Mouse (Mus musculus): ENCODE data around the gene Mecom. TPM values are rescaled to one million over a fixed set of nuclear protein-coding genes. Genes with fewer than 3 reads are reported as not detected.
A peak's percentile ranks its signal among the peaks of the same experiment; 100 is the strongest.

Gene Mecom
- polyA plus RNA-seq, 1 experiment from 2014 or later: 22.4 TPM

DNA sequence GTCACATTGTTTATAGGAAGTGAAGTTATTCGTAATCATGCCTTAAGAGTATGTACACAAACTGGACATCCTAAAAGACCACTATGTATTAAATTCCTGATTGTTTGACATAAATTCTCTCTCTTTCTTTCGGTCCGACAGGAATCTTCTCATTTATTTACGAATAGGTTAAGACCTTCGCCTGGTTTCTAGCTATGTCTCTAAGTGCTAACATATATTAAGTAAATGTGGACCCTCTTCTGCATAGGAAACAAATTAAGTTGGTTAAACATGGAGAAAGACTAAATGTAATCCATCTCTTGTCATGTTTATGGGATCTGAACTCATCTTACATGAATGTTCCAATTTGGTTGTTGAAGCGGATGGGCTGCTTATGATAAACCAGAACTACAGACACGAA lies 487.8 kb downstream of the Mecom start:
- Histone ChIP-seq H3K27me3 (replicated peaks; ENCODE audit: insufficient read depth, low read length) (no peaks in the 10 kb centered on the region), H3K4me3 (ENCODE audit: low read depth, low read length) (no peak overlapping the region), H3K36me3 (ENCODE audit: insufficient read depth, low read length) (no peaks in the 10 kb centered on the region), H3K9ac (replicated peaks; ENCODE audit: low read depth) (no peak overlapping the region), H3K4me1 (ENCODE audit: insufficient read depth, low read depth, low read length) (no peaks in the 10 kb centered on the region), H3K27ac (ENCODE audit: low read length) (no peak overlapping the region), H3K4me2 (replicated peaks; ENCODE audit: low read depth, low read length) (no peak overlapping the region), H3K9me3 (ENCODE audit: low read length) (no peaks in the 10 kb centered on the region)
- 73% methylated on average over 7 of the region's 7 CpGs for whole genome bisulfite sequencing
- DNase-seq (ENCODE audit: low spot score) (no peak), ATAC-seq (no peak)
- TF ChIP-seq EP300 (IDR thresholded peaks at IDR 0.05): no peak
- TF ChIP-seq CTCF (IDR thresholded peaks at IDR 0.05): no peak

DNA sequence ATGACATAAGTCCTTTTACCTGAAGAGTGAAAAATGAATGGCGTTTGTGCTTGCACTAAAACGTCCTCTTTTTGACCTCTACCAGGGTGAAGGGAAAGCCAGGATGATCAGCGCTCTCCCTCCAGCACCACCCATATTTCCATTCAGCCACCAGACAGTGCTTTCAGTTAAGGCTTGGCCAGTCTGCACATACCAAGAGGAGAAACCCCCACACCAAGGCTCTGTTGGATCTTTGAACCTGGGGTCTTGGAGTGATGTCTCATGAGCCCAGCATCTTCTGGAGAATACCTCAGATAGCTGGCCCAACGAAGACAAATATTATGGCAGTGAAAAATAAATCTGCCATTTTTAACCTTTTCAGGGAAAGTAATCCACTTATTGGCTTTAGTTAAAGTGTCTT lies 488.2 kb downstream of the Mecom start:
- no peak overlapping the region for H3K4me2 ChIP-seq (replicated peaks; ENCODE audit: low read depth, low read length)
- no peaks in the 10 kb centered on the region for H3K4me1 ChIP-seq (ENCODE audit: insufficient read depth, low read depth, low read length)
- no peaks in the 10 kb centered on the region for H3K9me3 ChIP-seq (ENCODE audit: low read length)
- no peaks in the 10 kb centered on the region for H3K27me3 ChIP-seq (replicated peaks; ENCODE audit: insufficient read depth, low read length)
- H3K4me3 ChIP-seq (ENCODE audit: low read depth, low read length): no peak overlapping the region
- no peak for DNase-seq (ENCODE audit: low spot score)
- no peak overlapping the region for H3K9ac ChIP-seq (replicated peaks; ENCODE audit: low read depth)
- no peak for ATAC-seq
- WGBS: 62% methylated on average over 4 of the region's 4 CpGs
- no peak overlapping the region for H3K27ac ChIP-seq (ENCODE audit: low read length)
- no peaks in the 10 kb centered on the region for H3K36me3 ChIP-seq (ENCODE audit: insufficient read depth, low read length)
- no peak for TF ChIP-seq CTCF (IDR thresholded peaks at IDR 0.05)
- no peak for TF ChIP-seq EP300 (IDR thresholded peaks at IDR 0.05)

DNA sequence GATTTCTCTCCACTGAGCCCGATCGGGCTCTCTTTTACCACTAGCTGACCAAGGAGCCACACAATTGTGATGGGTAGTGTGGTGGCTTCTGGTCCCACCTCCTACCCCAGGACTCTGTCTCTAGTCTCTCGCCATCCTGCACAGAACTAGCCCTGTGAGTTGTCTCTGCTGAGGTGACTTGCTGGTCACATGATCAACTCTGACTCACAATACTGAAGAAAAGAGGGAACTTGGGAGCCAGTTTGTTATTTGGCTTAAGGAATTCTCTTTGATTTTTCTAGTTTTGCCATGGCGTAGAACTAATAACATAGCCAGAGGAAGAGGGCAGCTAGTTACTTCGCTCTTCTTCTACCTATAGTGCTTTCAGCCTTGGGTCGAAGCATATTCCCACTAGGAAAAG lies 496.5 kb downstream of the Mecom start:
- TF ChIP-seq CTCF (IDR thresholded peaks at IDR 0.05): no peak
- TF ChIP-seq EP300 (IDR thresholded peaks at IDR 0.05): no peak
- no peaks in the 10 kb centered on the region for H3K4me1 ChIP-seq (ENCODE audit: insufficient read depth, low read depth, low read length)
- 90% methylated on average over 6 of the region's 6 CpGs for WGBS
- H3K4me3 ChIP-seq (ENCODE audit: low read depth, low read length): no peak overlapping the region
- no peak overlapping the region for H3K9ac ChIP-seq (replicated peaks; ENCODE audit: low read depth)
- no peaks in the 10 kb centered on the region for H3K27me3 ChIP-seq (replicated peaks; ENCODE audit: insufficient read depth, low read length)
- DNase-seq (ENCODE audit: low spot score): no peak
- no peak for ATAC-seq
- no peak overlapping the region for H3K4me2 ChIP-seq (replicated peaks; ENCODE audit: low read depth, low read length)
- H3K36me3 ChIP-seq (ENCODE audit: insufficient read depth, low read length): no peaks in the 10 kb centered on the region
- H3K27ac ChIP-seq (ENCODE audit: low read length): no peak overlapping the region
- H3K9me3 ChIP-seq (ENCODE audit: low read length): no peaks in the 10 kb centered on the region

DNA sequence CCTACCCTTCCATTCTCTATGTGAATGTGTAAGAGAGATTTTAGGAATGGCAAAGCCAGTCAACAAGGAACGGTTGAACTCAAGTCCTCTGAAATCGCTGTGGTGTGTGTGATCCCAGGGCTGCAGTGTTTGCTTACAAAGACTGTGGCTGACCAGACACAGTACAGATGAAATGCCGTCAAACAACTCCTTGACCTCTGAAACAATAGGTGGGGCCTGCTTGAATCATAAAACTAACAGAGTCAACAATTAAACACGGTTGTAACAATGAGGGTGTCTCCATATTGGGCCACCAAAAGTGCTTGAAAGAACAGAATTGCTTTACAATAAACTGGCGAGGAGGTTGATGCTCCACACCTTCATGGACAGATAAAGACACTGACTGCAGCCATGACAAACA lies 497.0 kb downstream of the Mecom start:
- Histone ChIP-seq H3K4me1 (ENCODE audit: insufficient read depth, low read depth, low read length) (no peaks in the 10 kb centered on the region), H3K4me2 (replicated peaks; ENCODE audit: low read depth, low read length) (no peak overlapping the region), H3K27me3 (replicated peaks; ENCODE audit: insufficient read depth, low read length) (no peaks in the 10 kb centered on the region), H3K9me3 (ENCODE audit: low read length) (no peaks in the 10 kb centered on the region), H3K27ac (ENCODE audit: low read length) (no peak overlapping the region), H3K4me3 (ENCODE audit: low read depth, low read length) (no peak overlapping the region), H3K9ac (replicated peaks; ENCODE audit: low read depth) (no peak overlapping the region), H3K36me3 (ENCODE audit: insufficient read depth, low read length) (no peaks in the 10 kb centered on the region)
- 45% methylated on average over 5 of the region's 5 CpGs for WGBS
- no peak for ATAC-seq
- no peak for DNase-seq (ENCODE audit: low spot score)
- TF ChIP-seq EP300 (IDR thresholded peaks at IDR 0.05) (no peak), CTCF (IDR thresholded peaks at IDR 0.05) (no peak)

DNA sequence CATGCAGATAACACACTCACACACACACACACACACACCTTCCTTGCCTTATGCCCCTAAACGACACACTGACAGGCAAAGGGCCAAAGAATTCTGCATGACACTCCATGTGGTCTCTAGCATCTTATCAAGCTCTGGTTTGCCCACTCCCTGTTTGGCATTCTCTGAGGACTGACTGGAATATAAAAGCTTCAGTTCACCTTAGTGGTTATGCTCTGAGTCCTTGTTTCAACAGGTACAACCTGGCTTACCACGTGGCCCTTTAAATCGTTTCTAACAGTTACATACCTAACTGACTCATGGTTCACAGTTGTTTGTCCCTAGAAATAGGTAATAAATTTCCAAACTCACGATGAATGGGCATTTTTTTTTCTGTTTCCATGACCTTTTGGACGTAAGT lies 499.0 kb downstream of the Mecom start:
- no peaks in the 10 kb centered on the region for H3K27me3 ChIP-seq (replicated peaks; ENCODE audit: insufficient read depth, low read length)
- peak; percentile 61 for ATAC-seq
- H3K4me3 ChIP-seq (ENCODE audit: low read depth, low read length): no peak overlapping the region
- H3K36me3 ChIP-seq (ENCODE audit: insufficient read depth, low read length): no peaks in the 10 kb centered on the region
- no peak overlapping the region for H3K9ac ChIP-seq (replicated peaks; ENCODE audit: low read depth)
- peak overlapping the region; percentile 22; the same call in 1 of the 2 replicates for H3K27ac ChIP-seq (ENCODE audit: low read length)
- no peaks in the 10 kb centered on the region for H3K4me1 ChIP-seq (ENCODE audit: insufficient read depth, low read depth, low read length)
- 38% methylated on average over 5 of the region's 5 CpGs for WGBS
- peak; percentile 33 for DNase-seq (ENCODE audit: low spot score)
- TF ChIP-seq CTCF (IDR thresholded peaks at IDR 0.05) (no peak), EP300 (IDR thresholded peaks at IDR 0.05) (no peak)
- no peak overlapping the region for H3K4me2 ChIP-seq (replicated peaks; ENCODE audit: low read depth, low read length)
- H3K9me3 ChIP-seq (ENCODE audit: low read length): no peaks in the 10 kb centered on the region

DNA sequence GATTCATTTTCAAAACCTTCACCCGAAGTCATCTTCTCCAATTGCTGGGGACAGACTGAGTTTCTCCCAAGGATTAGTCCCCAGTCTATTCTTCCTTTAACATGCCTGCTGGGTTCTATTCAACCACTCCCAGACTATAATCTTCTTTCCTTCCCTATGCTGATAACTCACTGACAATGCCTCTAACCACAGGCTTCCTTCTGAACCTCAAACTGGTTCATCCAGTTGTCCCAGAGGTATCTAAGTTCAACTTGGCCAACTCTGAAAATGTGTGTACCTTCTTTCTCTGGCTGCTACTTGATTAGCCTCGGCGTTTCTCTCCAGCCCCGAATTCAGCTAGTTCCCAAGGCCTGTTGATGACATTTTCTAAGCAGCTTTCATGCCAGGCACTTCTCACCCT lies 499.7 kb downstream of the Mecom start:
- no peak overlapping the region for H3K4me2 ChIP-seq (replicated peaks; ENCODE audit: low read depth, low read length)
- no peak overlapping the region for H3K9ac ChIP-seq (replicated peaks; ENCODE audit: low read depth)
- WGBS: 36% methylated on average over 4 of the region's 4 CpGs
- TF ChIP-seq CTCF (IDR thresholded peaks at IDR 0.05) (no peak), EP300 (IDR thresholded peaks at IDR 0.05) (no peak)
- H3K4me1 ChIP-seq (ENCODE audit: insufficient read depth, low read depth, low read length): no peaks in the 10 kb centered on the region
- peak overlapping the region; percentile 22 for H3K27ac ChIP-seq (ENCODE audit: low read length)
- H3K9me3 ChIP-seq (ENCODE audit: low read length): no peaks in the 10 kb centered on the region
- H3K27me3 ChIP-seq (replicated peaks; ENCODE audit: insufficient read depth, low read length): no peaks in the 10 kb centered on the region
- ATAC-seq (no peak), DNase-seq (ENCODE audit: low spot score) (no peak)
- no peaks in the 10 kb centered on the region for H3K36me3 ChIP-seq (ENCODE audit: insufficient read depth, low read length)
- H3K4me3 ChIP-seq (ENCODE audit: low read depth, low read length): no peak overlapping the region

DNA sequence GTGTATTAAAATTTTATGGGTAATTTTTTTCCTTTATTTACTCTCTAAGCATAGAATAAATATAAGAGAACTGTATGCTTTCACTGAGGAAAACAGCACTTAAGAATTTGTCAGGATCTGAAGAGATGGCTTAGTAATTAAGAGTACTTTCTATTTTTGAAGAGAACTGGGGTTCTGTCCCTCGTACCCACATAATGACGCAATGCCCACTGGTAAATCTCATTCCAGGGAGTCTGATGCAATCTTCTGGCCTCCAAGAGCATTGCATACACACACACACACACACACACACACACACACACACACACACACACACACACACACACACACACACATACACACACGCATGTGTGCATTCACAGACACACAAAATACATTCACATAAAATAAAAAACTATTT lies 504.3 kb downstream of the Mecom start:
- Histone ChIP-seq H3K4me3 (ENCODE audit: low read depth, low read length) (no peak overlapping the region), H3K4me2 (replicated peaks; ENCODE audit: low read depth, low read length) (no peak overlapping the region), H3K9ac (replicated peaks; ENCODE audit: low read depth) (no peak overlapping the region), H3K9me3 (ENCODE audit: low read length) (no peaks in the 10 kb centered on the region), H3K27me3 (replicated peaks; ENCODE audit: insufficient read depth, low read length) (no peaks in the 10 kb centered on the region), H3K36me3 (ENCODE audit: insufficient read depth, low read length) (no peaks in the 10 kb centered on the region), H3K4me1 (ENCODE audit: insufficient read depth, low read depth, low read length) (no peaks in the 10 kb centered on the region), H3K27ac (ENCODE audit: low read length) (no peak overlapping the region)
- ATAC-seq (no peak), DNase-seq (ENCODE audit: low spot score) (peak; percentile 53)
- TF ChIP-seq CTCF (IDR thresholded peaks at IDR 0.05) (no peak), EP300 (IDR thresholded peaks at IDR 0.05) (no peak)
- 67% methylated on average over 3 of the region's 3 CpGs for WGBS
